ENCODE assay signal across 20 mouse cellular contexts in the genomic region with DNA sequence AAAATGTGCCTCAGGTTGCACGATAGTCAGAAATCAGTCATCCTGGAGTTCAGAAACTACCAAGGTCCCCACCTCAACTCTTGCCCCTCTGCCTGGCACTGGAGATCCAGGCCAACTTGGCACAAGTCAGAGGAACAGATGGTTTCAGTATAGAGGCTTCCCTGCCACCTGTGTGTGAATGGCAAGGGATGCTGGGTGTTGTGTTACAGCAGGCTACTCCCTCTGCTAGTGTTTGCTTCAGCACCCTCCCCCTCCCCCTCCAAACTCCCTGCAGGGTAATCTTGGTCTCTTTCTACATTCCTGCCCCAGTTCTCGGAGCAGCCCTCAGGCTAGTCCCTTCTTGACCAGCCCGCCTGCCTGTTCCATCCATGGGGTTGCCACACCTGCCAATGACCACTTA. TPM values are rescaled to one million over a fixed set of nuclear protein-coding genes. Genes with fewer than 3 reads are reported as not detected.
DNase-seq lines count a peak whose midpoint lies in the region; ATAC-seq and TF ChIP-seq lines count a peak whose summit lies in the region.
"Had no signal": no experiment of that assay in that cellular context is flagged by ENCODE, and none has a peak within 500 bp of the region (broad histone marks: within the 10 kb centered on the region; RNA-seq: fewer than 3 reads in every experiment).

No protein-coding gene starts in this region.

- no peak overlapping the region for H3K4me2 ChIP-seq in hindbrain, postnatal 0 days (ENCODE audit: low read depth, low read length)
- no peak overlapping the region for H3K4me2 ChIP-seq in hindbrain, embryonic 11.5 days (replicated peaks; ENCODE audit: low read depth, low read length)
- peak overlapping the region; percentile 27; the same call in 1 of the 2 replicates for H3K4me2 ChIP-seq in CH12.LX (ENCODE audit: insufficient read depth, low read depth, poor library complexity, severe bottlenecking)
- no peak overlapping the region for H3K4me2 ChIP-seq in intestine, embryonic 16.5 days (ENCODE audit: low read depth, low read length)

- H3K9ac ChIP-seq in hindbrain, postnatal 0 days (replicated peaks; ENCODE audit: low read length): no peak overlapping the region
- no peak overlapping the region for H3K9ac ChIP-seq in hindbrain, embryonic 11.5 days (ENCODE audit: low read depth, low read length)
- no peak overlapping the region for H3K9ac ChIP-seq in CH12.LX (ENCODE audit: insufficient read depth, low read depth)
- H3K9ac ChIP-seq in intestine, embryonic 16.5 days (ENCODE audit: low read depth, low read length): no peak overlapping the region
- H3K9ac ChIP-seq: embryonic facial prominence, embryonic 12.5 days; hindbrain, embryonic 15.5 days; limb, embryonic 12.5 days had no signal

- H3K4me3 ChIP-seq in hindbrain, postnatal 0 days (ENCODE audit: low read length): no peak overlapping the region
- no peak overlapping the region for H3K4me3 ChIP-seq in hindbrain, embryonic 11.5 days (ENCODE audit: low read depth, low read length)
- H3K4me3 ChIP-seq in CH12.LX (replicated peaks in 1 of 3; ENCODE audit: low read depth in 2 of 3, low read length in 2 of 3, poor library complexity in 1 of 3): no peak overlapping the region
- no peak overlapping the region for H3K4me3 ChIP-seq in intestine, embryonic 16.5 days (ENCODE audit: low read length)
- H3K4me3 ChIP-seq: embryonic facial prominence, embryonic 12.5 days; heart, adult 2 months; hindbrain, embryonic 15.5 days; liver, embryonic 15.5 days had no signal

- in situ Hi-C loops in CH12.LX (cut with MboI; ENCODE audit: low pct_ligation_motif_present, low pct_unique_long_range_greater_than_20kb, low sequenced_read_pairs): loop anchor here (25.0 kb wide), 1 partner anchor 313 kb away; a partner anchor contains a TSS

- TF ChIP-seq POLR2A in CH12.LX (IDR thresholded peaks at IDR 0.05; ENCODE audit: low read depth, low read length): no peak

- no peak for TF ChIP-seq EP300 in CH12.LX (IDR thresholded peaks at IDR 0.05; ENCODE audit: low read length)

- H3K9me3 ChIP-seq in hindbrain, postnatal 0 days (ENCODE audit: low read length): no peaks in the 10 kb centered on the region
- H3K9me3 ChIP-seq in hindbrain, embryonic 11.5 days (ENCODE audit: control insufficient read depth, low read length): no peaks in the 10 kb centered on the region
- H3K9me3 ChIP-seq in CH12.LX (replicated peaks; ENCODE audit: low read length): no peaks in the 10 kb centered on the region
- H3K9me3 ChIP-seq in intestine, embryonic 16.5 days (ENCODE audit: control insufficient read depth, low read length): no peaks in the 10 kb centered on the region
- H3K9me3 ChIP-seq: embryonic facial prominence, embryonic 12.5 days; hindbrain, embryonic 15.5 days; limb, embryonic 12.5 days; liver, embryonic 15.5 days; midbrain, embryonic 10.5 days had no signal

- ATAC-seq in hindbrain, postnatal 0 days: no peak
- ATAC-seq in hindbrain, embryonic 11.5 days (ENCODE audit: low FRiP score): no peak
- no peak for ATAC-seq in intestine, embryonic 16.5 days
- ATAC-seq: Patski had no signal

- 47% methylated on average over 3 of the region's 3 CpGs for WGBS in hindbrain, postnatal 0 days
- WGBS in hindbrain, embryonic 11.5 days: 67% methylated on average over 3 of the region's 3 CpGs
- WGBS in intestine, embryonic 16.5 days: 74% methylated on average over 3 of the region's 3 CpGs

- no peaks in the 10 kb centered on the region for H3K79me2 ChIP-seq in CH12.LX (replicated peaks; ENCODE audit: control insufficient read depth, extremely low read depth, insufficient read depth, poor library complexity, severe bottlenecking)

- H3K27me3 ChIP-seq in hindbrain, postnatal 0 days (ENCODE audit: insufficient read depth, low read length): no peaks in the 10 kb centered on the region
- peaks cover 4% of the 10 kb centered on the region; the same call in 1 of the 2 replicates for H3K27me3 ChIP-seq in hindbrain, embryonic 11.5 days (ENCODE audit: control insufficient read depth, insufficient read depth, low read length)
- peaks cover 7% of the 10 kb centered on the region for H3K27me3 ChIP-seq in CH12.LX (replicated peaks)
- H3K27me3 ChIP-seq in intestine, embryonic 16.5 days (replicated peaks; ENCODE audit: control insufficient read depth, insufficient read depth, low read length): no peaks in the 10 kb centered on the region
- H3K27me3 ChIP-seq: hindbrain, embryonic 15.5 days; Patski had no signal

- peak overlapping the region; percentile 15; the same call in 1 of the 2 replicates for H3K27ac ChIP-seq in hindbrain, postnatal 0 days
- no peak overlapping the region for H3K27ac ChIP-seq in hindbrain, embryonic 11.5 days (ENCODE audit: low read depth, low read length)
- H3K27ac ChIP-seq in CH12.LX (ENCODE audit: insufficient read depth, low read depth): no peak overlapping the region
- H3K27ac ChIP-seq in intestine, embryonic 16.5 days (ENCODE audit: low read length): no peak overlapping the region
- H3K27ac ChIP-seq: embryonic facial prominence, embryonic 12.5 days; heart, adult 2 months; limb, embryonic 12.5 days; liver, embryonic 15.5 days; midbrain, embryonic 10.5 days had no signal

- peak; percentile 36 for DNase-seq in hindbrain, postnatal 0 days (ENCODE audit: low spot score)
- no peak for DNase-seq in hindbrain, embryonic 11.5 days (ENCODE audit: low spot score)
- DNase-seq in A20 (ENCODE audit: low read depth, low spot score): peak; percentile 16
- DNase-seq in CH12.LX (ENCODE audit: extremely low read depth): peak; percentile 13
- peak; percentile 80 for DNase-seq in cerebellum, adult 9-10 months
- no peak for DNase-seq in right cerebral cortex, postnatal 25 days
- DNase-seq: heart, adult 2 months; kidney, adult 8-10 months; lung, postnatal 36 days had no signal

- dilution Hi-C loops in CH12.LX (cut with MboI; ENCODE audit: extremely low pct_ligation_motif_present, extremely low pct_unique_long_range_greater_than_20kb, low sequenced_read_pairs): no loop called here

- TF ChIP-seq CTCF in hindbrain, postnatal 0 days (IDR thresholded peaks at IDR 0.05; ENCODE audit: low read depth): no peak
- no peak for TF ChIP-seq CTCF in CH12.LX (conservative IDR thresholded peaks at IDR 0.05 in 1 of 2, IDR thresholded peaks at IDR 0.05 in 1 of 2; ENCODE audit: low read depth in 2 of 2, low read length in 2 of 2)

- TF ChIP-seq RAD21 in CH12.LX (IDR thresholded peaks at IDR 0.05; ENCODE audit: low read depth, low read length): no peak

- no peaks in the 10 kb centered on the region; the same call in 1 of the 2 replicates for H3K36me3 ChIP-seq in hindbrain, postnatal 0 days (ENCODE audit: insufficient read depth, low read length)
- no peaks in the 10 kb centered on the region for H3K36me3 ChIP-seq in hindbrain, embryonic 11.5 days (ENCODE audit: control insufficient read depth, insufficient read depth, low read length)
- peaks cover under 1 to 20% of the 10 kb centered on the region in 2 experiments for H3K36me3 ChIP-seq in CH12.LX (replicated peaks in 1 of 2; ENCODE audit: control insufficient read depth in 1 of 2, insufficient read depth in 1 of 2, low read length in 1 of 2)
- no peaks in the 10 kb centered on the region for H3K36me3 ChIP-seq in intestine, embryonic 16.5 days (ENCODE audit: control insufficient read depth, insufficient read depth, low read length)
- H3K36me3 ChIP-seq: embryonic facial prominence, embryonic 12.5 days; hindbrain, embryonic 15.5 days; limb, embryonic 12.5 days; liver, embryonic 15.5 days; midbrain, embryonic 10.5 days had no signal

- no peaks in the 10 kb centered on the region; the same call in 1 of the 2 replicates for H3K4me1 ChIP-seq in hindbrain, postnatal 0 days (ENCODE audit: insufficient read depth, low read length)
- H3K4me1 ChIP-seq in hindbrain, embryonic 11.5 days (replicated peaks; ENCODE audit: control insufficient read depth, insufficient read depth, low read length): 0 out of 2 replicates have a peak, but pooled peaks cover 2% of the 10 kb centered on the region
- peaks cover 9 to 29% of the 10 kb centered on the region in 2 experiments for H3K4me1 ChIP-seq in CH12.LX (ENCODE audit: control insufficient read depth in 1 of 2, insufficient read depth in 2 of 2)
- peaks cover 12% of the 10 kb centered on the region for H3K4me1 ChIP-seq in intestine, embryonic 16.5 days (ENCODE audit: control insufficient read depth, insufficient read depth, low read length)

RNA-seq across cellular contexts. Expression of a gene that starts 13.8 kb away (rescaled TPM):
- 120 and 132 TPM in 2 replicates for total RNA-seq in hindbrain, postnatal 0 days (2014; rRNA removed)
- polyA plus RNA-seq in hindbrain, postnatal 0 days (2015; fragmentation: Nextera tagmentation; extraction: Ambion mirVana): 46.0 and 48.3 TPM in 2 replicates
- polyA plus RNA-seq in hindbrain, embryonic 11.5 days (2014; fragmentation: Nextera tagmentation; extraction: Ambion mirVana): 3.5 and 6.0 TPM in 2 replicates
- total RNA-seq in CH12.LX (2012; rRNA removed): 0.04 TPM in 1 of 2 replicates, not detected in the other
- not detected in 2 replicates for total RNA-seq in CH12.LX (2014; rRNA removed)
- polyA plus RNA-seq in CH12.LX (2012; ENCODE audit: insufficient read length, low read depth): 0.16 TPM in 1 of 2 replicates, not detected in the other
- 2.9 and 3.0 TPM in 2 replicates for polyA plus RNA-seq in intestine, embryonic 16.5 days (2015; fragmentation: Nextera tagmentation; extraction: Ambion mirVana)

RNA-seq across cellular contexts. Expression of a gene that starts 14.3 kb away (rescaled TPM):
- total RNA-seq in hindbrain, postnatal 0 days (2014; rRNA removed): 33.3 and 48.0 TPM in 2 replicates
- polyA plus RNA-seq in hindbrain, postnatal 0 days (2015; fragmentation: Nextera tagmentation; extraction: Ambion mirVana): 62.6 and 64.5 TPM in 2 replicates
- 17.8 and 21.4 TPM in 2 replicates for polyA plus RNA-seq in hindbrain, embryonic 11.5 days (2014; fragmentation: Nextera tagmentation; extraction: Ambion mirVana)
- 13.8 and 14.7 TPM in 2 replicates for total RNA-seq in CH12.LX (2012; rRNA removed)
- 4.6 and 6.8 TPM in 2 replicates for total RNA-seq in CH12.LX (2014; rRNA removed)
- 15.2 and 15.3 TPM in 2 replicates for polyA plus RNA-seq in CH12.LX (2012; ENCODE audit: insufficient read length, low read depth)
- polyA plus RNA-seq in intestine, embryonic 16.5 days (2015; fragmentation: Nextera tagmentation; extraction: Ambion mirVana): 20.9 and 24.3 TPM in 2 replicates

RNA-seq across cellular contexts. Expression of a gene that starts 18.6 kb away (rescaled TPM):
- not detected in 2 replicates for total RNA-seq in hindbrain, postnatal 0 days (2014; rRNA removed)
- 0.29 and 0.31 TPM in 2 replicates for polyA plus RNA-seq in hindbrain, postnatal 0 days (2015; fragmentation: Nextera tagmentation; extraction: Ambion mirVana)
- not detected in 2 replicates for polyA plus RNA-seq in hindbrain, embryonic 11.5 days (2014; fragmentation: Nextera tagmentation; extraction: Ambion mirVana)
- total RNA-seq in CH12.LX (2012; rRNA removed) (0.30 TPM in 1 of 2 replicates, not detected in the other), CH12.LX (2014; rRNA removed) (0.74 and 1.4 TPM in 2 replicates)
- polyA plus RNA-seq in CH12.LX (2012; ENCODE audit: insufficient read length, low read depth): 0.74 and 0.78 TPM in 2 replicates
- polyA plus RNA-seq in intestine, embryonic 16.5 days (2015; fragmentation: Nextera tagmentation; extraction: Ambion mirVana): not detected in 2 replicates
- total RNA-seq: adrenal gland, postnatal 4 days; gastrocnemius, adult 8-10 months; heart, adult 2 months; left cerebral cortex, adult 18-20 months had no signal
- polyA plus RNA-seq: embryonic facial prominence, embryonic 12.5 days; heart, adult 2 months; heart, postnatal 0 days; hindbrain, embryonic 15.5 days; limb, embryonic 12.5 days; liver, embryonic 15.5 days; midbrain, embryonic 10.5 days had no signal

RNA-seq across cellular contexts. Expression of a gene that starts 27.7 kb away (rescaled TPM):
- 257 and 298 TPM in 2 replicates for total RNA-seq in hindbrain, postnatal 0 days (2014; rRNA removed)
- polyA plus RNA-seq in hindbrain, postnatal 0 days (2015; fragmentation: Nextera tagmentation; extraction: Ambion mirVana): 394 and 396 TPM in 2 replicates
- 32.3 and 35.7 TPM in 2 replicates for polyA plus RNA-seq in hindbrain, embryonic 11.5 days (2014; fragmentation: Nextera tagmentation; extraction: Ambion mirVana)
- total RNA-seq in CH12.LX (2012; rRNA removed): not detected in 2 replicates
- not detected in 2 replicates for total RNA-seq in CH12.LX (2014; rRNA removed)
- polyA plus RNA-seq in CH12.LX (2012; ENCODE audit: insufficient read length, low read depth): not detected in 2 replicates
- polyA plus RNA-seq in intestine, embryonic 16.5 days (2015; fragmentation: Nextera tagmentation; extraction: Ambion mirVana): 9.2 and 9.9 TPM in 2 replicates
- total RNA-seq: gastrocnemius, adult 8-10 months; heart, adult 2 months had no signal
- polyA plus RNA-seq: heart, postnatal 0 days; liver, embryonic 15.5 days; Patski had no signal

RNA-seq across cellular contexts. Expression of a gene that starts 30.8 kb away (rescaled TPM):
- 180 and 235 TPM in 2 replicates for total RNA-seq in hindbrain, postnatal 0 days (2014; rRNA removed)
- 155 and 163 TPM in 2 replicates for polyA plus RNA-seq in hindbrain, postnatal 0 days (2015; fragmentation: Nextera tagmentation; extraction: Ambion mirVana)
- polyA plus RNA-seq in hindbrain, embryonic 11.5 days (2014; fragmentation: Nextera tagmentation; extraction: Ambion mirVana): 10.7 and 12.4 TPM in 2 replicates
- total RNA-seq in CH12.LX (2012; rRNA removed) (180 and 259 TPM in 2 replicates), CH12.LX (2014; rRNA removed) (168 and 192 TPM in 2 replicates)
- 259 and 294 TPM in 2 replicates for polyA plus RNA-seq in CH12.LX (2012; ENCODE audit: insufficient read length, low read depth)
- polyA plus RNA-seq in intestine, embryonic 16.5 days (2015; fragmentation: Nextera tagmentation; extraction: Ambion mirVana): 137 and 151 TPM in 2 replicates

Comparison
In these comparisons a context has a peak if more than half of its experiments do, and no peak if none do; other contexts are left out.
1. DNase-seq: peak in hindbrain, postnatal 0 days (single experiment), A20 (single experiment), CH12.LX (single experiment) and cerebellum, adult 9-10 months (single experiment); none in hindbrain, embryonic 11.5 days (single experiment) and right cerebral cortex, postnatal 25 days (single experiment).